Mouse (Mus musculus) gastrocnemius, postnatal 14 days (tissue): ENCODE measurements around the gene Psen2. TPM values are rescaled to one million over a fixed set of nuclear protein-coding genes. Genes with fewer than 3 reads are reported as not detected.
A peak's percentile ranks its signal among the peaks of the same experiment; 100 is the strongest.

Experiments
- DNase-seq: peaks from one replicate; pipeline ENCODE4 v3.0.0; 2021; ENCODE audit warnings: mixed read lengths
- intact Hi-C: fragments of 180-260 bp; cut with DNase I; formaldehyde crosslinking; loops from one replicate; pipeline ENCODE4 v1.15.1; 2025; ENCODE audit warnings: low total_unique reads
- total RNA-seq, 2 experiments: library from RNA; stranded (reverse); gene quantifications; 2 replicates each; pipeline ENCODE4 v1.2.3; 2021

Psen2 gene
- total RNA-seq, 2 experiments from 2014 or later, result 10.0 to 10.3 TPM

- DNase-seq, result peak; percentile 60
- intact Hi-C loops, result loop anchor here (10.0 kb wide), 1 partner anchor 360 kb away; no protein-coding TSS in a partner anchor
Measured at GRCm38 (mm10) chr1:180215044-180215443, 48.2 kb downstream of the Psen2 start.

GRCm38 (mm10) chr1:180212911-180213310, 50.3 kb downstream of the Psen2 start:
- no peak for DNase-seq
- intact Hi-C loops, result loop anchor here (2.0 to 10.0 kb wide), 2 partner anchors 36 to 358 kb away; no protein-coding TSS in a partner anchor

GRCm38 (mm10) chr1:180210781-180211271, 52.4 kb downstream of the Psen2 start:
- intact Hi-C loops, result loop anchor here (10.0 kb wide), 1 partner anchor 356 kb away; no protein-coding TSS in a partner anchor
- DNase-seq, result peak; percentile 56

GRCm38 (mm10) chr1:180210031-180210432, 53.2 kb downstream of the Psen2 start:
- peak; percentile 23 for DNase-seq
- intact Hi-C loops, result loop anchor here (10.0 kb wide), 1 partner anchor 355 kb away; no protein-coding TSS in a partner anchor

- intact Hi-C loops, result no loop called here
- DNase-seq, result no peak
Measured at GRCm38 (mm10) chr1:180208370-180208769, 54.9 kb downstream of the Psen2 start.

GRCm38 (mm10) chr1:180200722-180201121, 62.5 kb downstream of the Psen2 start:
- intact Hi-C loops, result no loop called here
- peak; percentile 33 for DNase-seq

GRCm38 (mm10) chr1:180199715-180200050, 63.6 kb downstream of the Psen2 start:
- intact Hi-C loops, result no loop called here
- no peak for DNase-seq

- DNase-seq, result no peak
- intact Hi-C loops, result no loop called here
Measured at GRCm38 (mm10) chr1:180198959-180199714, 64.1 kb downstream of the Psen2 start, which contains the start of gene Coq8a. TSS of gene Coq8a (minus strand) at chr1:180199602.

GRCm38 (mm10) chr1:180197956-180198355, 65.3 kb downstream of the Psen2 start:
- no peak for DNase-seq
- intact Hi-C loops, result no loop called here

- intact Hi-C loops, result no loop called here
- no peak for DNase-seq
Measured at GRCm38 (mm10) chr1:180196508-180196907, 66.7 kb downstream of the Psen2 start.

- intact Hi-C loops, result no loop called here
- peak; percentile 98 for DNase-seq
Measured at GRCm38 (mm10) chr1:180195703-180196381, 67.4 kb downstream of the Psen2 start.

GRCm38 (mm10) chr1:180194781-180195471, 68.3 kb downstream of the Psen2 start:
- intact Hi-C loops, result no loop called here
- DNase-seq, result peak; percentile 80

GRCm38 (mm10) chr1:180194048-180194447, 69.2 kb downstream of the Psen2 start:
- intact Hi-C loops, result no loop called here
- no peak for DNase-seq

GRCm38 (mm10) chr1:180193391-180193935, 69.8 kb downstream of the Psen2 start:
- intact Hi-C loops, result no loop called here
- DNase-seq, result no peak

- intact Hi-C loops, result no loop called here
- DNase-seq, result no peak
Measured at GRCm38 (mm10) chr1:180192866-180193265, 70.4 kb downstream of the Psen2 start.

GRCm38 (mm10) chr1:180191651-180192220, 71.5 kb downstream of the Psen2 start:
- intact Hi-C loops, result no loop called here
- DNase-seq, result no peak

- intact Hi-C loops, result no loop called here
- DNase-seq, result no peak
Measured at GRCm38 (mm10) chr1:180191112-180191511, 72.1 kb downstream of the Psen2 start.

GRCm38 (mm10) chr1:180188951-180189350, 74.3 kb downstream of the Psen2 start:
- DNase-seq, result peak; percentile 49
- intact Hi-C loops, result no loop called here

GRCm38 (mm10) chr1:180186371-180186770, 76.9 kb downstream of the Psen2 start:
- intact Hi-C loops, result no loop called here
- no peak for DNase-seq
